In the genomic region with DNA sequence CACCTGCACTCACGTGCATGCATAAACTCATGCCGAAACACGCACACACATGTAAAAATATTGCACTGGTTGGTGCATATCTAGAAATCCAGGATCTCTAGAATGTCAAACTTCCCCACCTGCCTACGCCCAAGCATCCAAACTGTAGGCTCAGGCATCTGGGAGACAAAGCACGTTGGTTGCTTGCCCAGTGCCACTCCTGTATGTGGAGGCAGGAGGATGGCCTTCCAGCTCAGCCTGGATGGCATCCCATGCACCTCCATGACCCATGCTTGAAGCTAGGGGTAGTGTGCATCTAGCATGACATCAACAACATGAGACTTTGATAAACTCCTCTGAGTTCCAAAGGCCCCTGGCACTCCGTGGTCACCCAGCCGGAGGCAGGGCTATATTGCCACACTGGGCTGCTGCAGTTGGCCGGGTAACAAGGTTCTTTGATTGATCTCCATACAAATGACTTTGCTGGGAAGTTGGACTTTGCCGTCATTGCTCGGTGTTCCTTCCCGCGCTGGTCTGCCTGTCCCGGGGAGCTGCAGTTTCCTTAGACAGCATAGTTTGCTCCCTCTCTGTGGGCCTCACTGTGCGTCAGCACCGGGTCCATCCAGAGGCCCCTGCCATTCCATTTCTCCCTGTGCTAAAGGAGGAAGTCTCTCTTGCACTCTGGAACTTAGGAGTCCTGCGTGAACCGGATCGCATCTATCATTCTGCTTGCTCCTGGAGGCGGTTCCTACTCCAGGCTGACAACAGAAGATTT, we compare ENCODE assay signal across 19 mouse cellular contexts.
A peak's percentile ranks its signal among the peaks of the same experiment; 100 is the strongest.
DNase-seq lines count a peak whose midpoint lies in the region; ATAC-seq and TF ChIP-seq lines count a peak whose summit lies in the region.
"Had no signal": no experiment of that assay in that cellular context is flagged by ENCODE, and none has a peak within 500 bp of the region (broad histone marks: within the 10 kb centered on the region; RNA-seq: fewer than 3 reads in every experiment).

No protein-coding gene starts in this region.

- H3K27ac ChIP-seq in kidney, embryonic 16.5 days (ENCODE audit: low read length) = no peak overlapping the region
- H3K27ac ChIP-seq in left cerebral cortex, adult 2 months = peak overlapping the region; percentile 32; the same call in 1 of the 2 replicates
- H3K27ac ChIP-seq in intestine, embryonic 15.5 days = no peak overlapping the region
- no peak overlapping the region for H3K27ac ChIP-seq in stomach, postnatal 0 days (replicated peaks)
- no peak overlapping the region for H3K27ac ChIP-seq in heart, embryonic 12.5 days (ENCODE audit: poor library complexity, severe bottlenecking)
- H3K27ac ChIP-seq: forebrain, embryonic 12.5 days; hindbrain, embryonic 15.5 days; limb, embryonic 12.5 days; liver, embryonic 12.5 days had no signal

- no peaks in the 10 kb centered on the region for H3K27me3 ChIP-seq in kidney, embryonic 16.5 days (ENCODE audit: insufficient read depth, low read length)
- no peaks in the 10 kb centered on the region for H3K27me3 ChIP-seq in intestine, embryonic 15.5 days (replicated peaks)
- no peaks in the 10 kb centered on the region for H3K27me3 ChIP-seq in stomach, postnatal 0 days (ENCODE audit: control insufficient read depth, insufficient read depth, low read length)
- no peaks in the 10 kb centered on the region for H3K27me3 ChIP-seq in heart, embryonic 12.5 days (replicated peaks)
- H3K27me3 ChIP-seq: forebrain, embryonic 12.5 days; hindbrain, embryonic 15.5 days; limb, embryonic 12.5 days; liver, embryonic 12.5 days had no signal

- no peak for DNase-seq in kidney, adult 11 months
- DNase-seq in left cerebral cortex, adult 2 months (ENCODE audit: extremely low spot score in 1 of 2, low spot score in 2 of 2) = peak in 1 of 2 experiments; percentile 37
- no peak for DNase-seq in left cerebral cortex, postnatal 4 days
- DNase-seq in stomach, postnatal 0 days (ENCODE audit: low spot score) = peak; percentile 24
- DNase-seq: adrenal gland, adult 8-10 months; gastrocnemius, postnatal 10 days; heart, adult 18-20 months; heart, postnatal 4 days; lung, adult 2 months; lung, postnatal 4 days; right cerebral cortex, postnatal 4 days; thymus, postnatal 14 days had no signal

- intact Hi-C loops in left cerebral cortex, adult 2 months (cut with DNase I) = no loop called here
- intact Hi-C loops in left cerebral cortex, postnatal 4 days (cut with DNase I) = no loop called here

- no peak overlapping the region for H3K9ac ChIP-seq in kidney, embryonic 16.5 days (replicated peaks; ENCODE audit: low read length)
- no peak overlapping the region for H3K9ac ChIP-seq in intestine, embryonic 15.5 days
- H3K9ac ChIP-seq in stomach, postnatal 0 days (ENCODE audit: low read length) = no peak overlapping the region
- H3K9ac ChIP-seq in heart, embryonic 12.5 days = no peak overlapping the region
- H3K9ac ChIP-seq: forebrain, embryonic 12.5 days; hindbrain, embryonic 15.5 days; limb, embryonic 12.5 days; liver, embryonic 12.5 days had no signal

- no peaks in the 10 kb centered on the region for H3K36me3 ChIP-seq in kidney, embryonic 16.5 days (ENCODE audit: insufficient read depth, low read length)
- H3K36me3 ChIP-seq in intestine, embryonic 15.5 days = no peaks in the 10 kb centered on the region
- no peaks in the 10 kb centered on the region for H3K36me3 ChIP-seq in stomach, postnatal 0 days (ENCODE audit: control insufficient read depth, insufficient read depth, low read length)
- H3K36me3 ChIP-seq in heart, embryonic 12.5 days = no peaks in the 10 kb centered on the region
- H3K36me3 ChIP-seq: forebrain, embryonic 12.5 days; hindbrain, embryonic 15.5 days; limb, embryonic 12.5 days; liver, embryonic 12.5 days had no signal

- no peak for TF ChIP-seq EP300 in stomach, postnatal 0 days (optimal IDR thresholded peaks at IDR 0.05)

- H3K9me3 ChIP-seq in kidney, embryonic 16.5 days (ENCODE audit: low read length) = no peaks in the 10 kb centered on the region
- H3K9me3 ChIP-seq in intestine, embryonic 15.5 days = no peaks in the 10 kb centered on the region
- no peaks in the 10 kb centered on the region for H3K9me3 ChIP-seq in stomach, postnatal 0 days (ENCODE audit: control insufficient read depth, low read length)
- no peaks in the 10 kb centered on the region for H3K9me3 ChIP-seq in heart, embryonic 12.5 days (replicated peaks)
- H3K9me3 ChIP-seq: forebrain, embryonic 12.5 days; hindbrain, embryonic 15.5 days; limb, embryonic 12.5 days; liver, embryonic 12.5 days had no signal

- H3K4me2 ChIP-seq in kidney, embryonic 16.5 days (replicated peaks; ENCODE audit: low read depth, low read length) = peak overlapping the region; percentile 10; the same call in 1 of the 2 replicates
- 0 out of 2 replicates have a peak overlapping the region, but pooled peaks have one; percentile 9 for H3K4me2 ChIP-seq in intestine, embryonic 15.5 days (replicated peaks)
- no peak overlapping the region for H3K4me2 ChIP-seq in stomach, postnatal 0 days (replicated peaks; ENCODE audit: low read depth)
- H3K4me2 ChIP-seq in heart, embryonic 12.5 days = no peak overlapping the region
- H3K4me2 ChIP-seq: forebrain, embryonic 12.5 days; hindbrain, embryonic 15.5 days; limb, embryonic 12.5 days; liver, embryonic 12.5 days had no signal

- peaks cover 10% of the 10 kb centered on the region for H3K4me1 ChIP-seq in kidney, embryonic 16.5 days (ENCODE audit: insufficient read depth, low read length)
- no peaks in the 10 kb centered on the region for H3K4me1 ChIP-seq in intestine, embryonic 15.5 days (replicated peaks)
- no peaks in the 10 kb centered on the region for H3K4me1 ChIP-seq in stomach, postnatal 0 days (replicated peaks; ENCODE audit: control insufficient read depth, insufficient read depth)
- H3K4me1 ChIP-seq in heart, embryonic 12.5 days (replicated peaks) = peaks cover 11% of the 10 kb centered on the region
- H3K4me1 ChIP-seq: liver, embryonic 12.5 days had no signal

- WGBS in kidney, embryonic 16.5 days = 47% methylated on average over 19 of the region's 19 CpGs
- WGBS in intestine, embryonic 15.5 days = 65% methylated on average over 19 of the region's 19 CpGs
- 55% methylated on average over 19 of the region's 19 CpGs for WGBS in stomach, postnatal 0 days
- whole genome bisulfite sequencing in heart, embryonic 12.5 days = 70% methylated on average over 19 of the region's 19 CpGs

- peak; percentile 64; the same call in 1 of the 2 replicates for ATAC-seq in kidney, embryonic 16.5 days (ENCODE audit: low FRiP score, low TSS enrichment)
- peak; percentile 86 for ATAC-seq in intestine, embryonic 15.5 days
- ATAC-seq in stomach, postnatal 0 days (ENCODE audit: low FRiP score, low TSS enrichment) = peak; percentile 65; the same call in 1 of the 2 replicates
- ATAC-seq in heart, embryonic 12.5 days (ENCODE audit: insufficient number of reproducible peaks, low FRiP score) = no peak
- ATAC-seq: liver, embryonic 12.5 days had no signal

- H3K4me3 ChIP-seq in kidney, embryonic 16.5 days (ENCODE audit: low read length) = no peak overlapping the region
- H3K4me3 ChIP-seq in left cerebral cortex, adult 2 months = no peak overlapping the region
- H3K4me3 ChIP-seq in intestine, embryonic 15.5 days (replicated peaks) = no peak overlapping the region
- H3K4me3 ChIP-seq in stomach, postnatal 0 days (ENCODE audit: low read depth, low read length) = no peak overlapping the region
- no peak overlapping the region for H3K4me3 ChIP-seq in heart, embryonic 12.5 days
- H3K4me3 ChIP-seq: forebrain, embryonic 12.5 days; hindbrain, embryonic 15.5 days; limb, embryonic 12.5 days; liver, embryonic 12.5 days had no signal

- no peak for TF ChIP-seq CTCF in left cerebral cortex, adult 2 months (IDR thresholded peaks at IDR 0.05)
- no peak for TF ChIP-seq CTCF in stomach, postnatal 0 days (IDR thresholded peaks at IDR 0.05; ENCODE audit: low read depth)

Comparison
In these comparisons a context has a peak if more than half of its experiments do, and no peak if none do; other contexts are left out.
1. H3K4me2 ChIP-seq: peak in kidney, embryonic 16.5 days (single experiment) and intestine, embryonic 15.5 days (single experiment); none in stomach, postnatal 0 days (single experiment) and heart, embryonic 12.5 days (single experiment).